Mouse (Mus musculus) retina, adult 2 months (tissue): Measurements from ENCODE around the gene Lcmt1.

Experiments
- DNase-seq: peaks from one replicate; pipeline ENCODE4 v3.0.0-alpha.2; 2012; ENCODE audit warnings: low read depth, low spot score

Lcmt1 gene

DNA sequence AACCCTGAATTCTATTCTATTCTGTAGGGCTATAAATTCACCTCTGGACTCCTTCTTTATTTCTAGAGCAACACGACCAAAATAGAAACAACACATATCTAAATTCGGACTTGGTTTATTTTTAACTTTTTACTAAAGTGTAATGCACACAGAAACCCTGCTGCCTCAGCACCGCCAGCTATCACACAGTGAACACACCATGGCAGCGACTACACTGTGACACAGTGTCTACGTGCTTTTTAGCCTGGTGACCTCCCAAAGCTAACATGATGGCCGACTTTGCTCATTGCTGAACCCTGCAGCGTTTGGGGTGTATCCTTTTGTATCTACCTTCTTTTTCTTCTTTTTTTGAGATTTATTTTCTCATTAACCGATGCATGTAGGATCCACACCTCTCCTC lies 83.5 kb downstream of the Lcmt1 start:
- no peak for DNase-seq

DNA sequence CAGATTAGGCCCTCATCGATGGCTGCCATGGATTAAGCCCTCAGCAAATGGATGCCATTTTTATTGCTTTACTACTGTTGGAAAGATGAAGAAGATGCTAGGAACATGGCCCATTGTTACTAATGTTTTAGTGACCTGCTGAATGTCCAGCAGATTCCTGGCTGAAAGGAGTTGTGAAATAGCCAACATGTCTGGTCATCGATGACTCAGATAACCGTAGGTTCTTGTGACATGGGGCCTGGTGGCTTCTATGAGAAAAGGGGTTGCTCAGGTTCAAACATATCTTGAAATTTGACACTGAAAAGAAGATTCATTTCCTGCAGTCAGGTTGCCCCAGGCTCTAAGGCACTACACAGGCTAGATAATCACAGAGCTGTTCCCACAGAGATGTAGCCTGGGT lies 85.5 kb downstream of the Lcmt1 start:
- no peak for DNase-seq

GRCm38 (mm10) chr7:123458309-123458708 lies 88.7 kb downstream of the Lcmt1 start:
- DNase-seq = no peak

- no peak for DNase-seq
Measured at GRCm38 (mm10) chr7:123459247-123459646, 89.7 kb downstream of the Lcmt1 start.

DNA sequence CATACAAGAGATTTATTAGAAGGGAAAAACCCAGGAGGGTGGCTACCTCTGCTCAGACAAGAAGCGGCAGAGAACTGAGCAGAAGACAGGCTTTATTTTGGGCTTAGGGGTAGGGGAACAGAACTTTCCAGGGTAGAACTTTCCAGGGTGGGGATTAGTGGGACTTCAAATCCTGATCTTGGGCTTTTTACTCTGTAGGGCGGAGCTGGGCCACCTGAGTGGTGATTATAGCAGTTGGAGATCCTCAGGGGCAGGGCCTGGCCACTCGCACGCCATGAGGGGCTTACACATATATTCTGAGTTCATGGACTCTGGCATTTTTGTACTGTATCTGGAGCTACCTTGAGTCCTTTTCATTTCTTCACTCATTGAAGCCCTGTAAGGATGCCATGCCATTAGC lies 91.7 kb downstream of the Lcmt1 start:
- DNase-seq = no peak

- DNase-seq = no peak
Measured at GRCm38 (mm10) chr7:123462070-123462501, 92.5 kb downstream of the Lcmt1 start, which contains the start of gene Aqp8. TSS of gene Aqp8 (plus strand) at chr7:123462291.

DNA sequence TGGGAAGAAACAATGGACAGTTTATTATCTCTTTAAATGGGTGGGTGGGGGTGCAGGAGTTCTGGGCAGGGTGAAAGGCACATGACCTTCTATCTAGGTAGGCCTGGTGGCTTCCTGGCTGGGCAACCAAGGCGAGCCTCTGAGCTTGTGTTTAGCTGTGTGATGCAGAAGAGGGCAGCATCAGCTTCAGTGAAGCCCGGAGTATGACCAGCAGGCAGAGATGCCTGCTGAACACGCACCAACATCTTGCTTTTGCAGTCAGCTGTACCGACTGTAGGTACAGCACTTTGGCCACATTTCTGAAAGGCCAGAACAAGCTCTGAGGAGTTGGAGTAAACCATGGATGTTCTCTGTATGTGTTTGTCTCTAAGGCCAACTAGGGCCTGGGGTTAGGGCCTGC lies 94.0 kb downstream of the Lcmt1 start:
- no peak for DNase-seq

DNA sequence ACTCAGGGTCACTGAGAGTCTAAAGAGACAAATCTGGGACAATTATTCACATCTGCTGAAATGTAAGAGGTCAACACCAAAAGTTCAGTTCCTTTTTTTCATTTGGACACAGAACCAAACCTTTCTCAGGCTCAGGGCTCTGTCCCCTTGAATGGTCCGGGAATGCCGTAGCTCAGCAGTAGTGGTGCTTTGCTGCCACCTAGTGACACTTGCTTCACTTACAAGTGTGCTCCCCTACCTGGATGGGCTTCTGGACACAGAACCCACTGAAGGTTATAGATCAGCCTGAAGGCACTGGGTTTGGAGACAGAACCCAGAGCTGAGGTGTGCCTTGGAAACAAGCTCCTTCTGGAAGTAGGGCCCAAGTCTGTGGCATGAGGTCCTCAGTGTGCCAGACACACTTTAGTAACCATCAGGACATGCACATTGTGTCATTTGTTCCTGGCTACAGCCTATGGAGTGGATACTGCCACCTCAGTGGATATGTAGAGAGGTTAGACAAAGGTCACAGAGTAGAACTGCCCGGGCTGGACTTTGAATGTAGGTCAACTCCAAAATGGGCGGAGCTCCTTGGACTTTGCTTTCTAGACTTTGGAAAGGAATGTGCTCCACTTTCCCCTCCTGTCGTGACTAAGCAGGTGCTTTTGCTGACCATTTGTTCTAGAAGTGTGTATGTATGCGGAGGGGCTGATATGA lies 96.3 kb downstream of the Lcmt1 start:
- DNase-seq = peak; percentile 58

- DNase-seq = no peak
Measured at GRCm38 (mm10) chr7:123467961-123468360, 98.4 kb downstream of the Lcmt1 start.
